Mouse (Mus musculus): ENCODE data around the gene Dnase1l3. TPM values are rescaled to one million over a fixed set of nuclear protein-coding genes. Genes with fewer than 3 reads are reported as not detected.

Dnase1l3 gene
- polyA plus RNA-seq, 1 experiment from 2014 or later, result 0.14 TPM

DNA sequence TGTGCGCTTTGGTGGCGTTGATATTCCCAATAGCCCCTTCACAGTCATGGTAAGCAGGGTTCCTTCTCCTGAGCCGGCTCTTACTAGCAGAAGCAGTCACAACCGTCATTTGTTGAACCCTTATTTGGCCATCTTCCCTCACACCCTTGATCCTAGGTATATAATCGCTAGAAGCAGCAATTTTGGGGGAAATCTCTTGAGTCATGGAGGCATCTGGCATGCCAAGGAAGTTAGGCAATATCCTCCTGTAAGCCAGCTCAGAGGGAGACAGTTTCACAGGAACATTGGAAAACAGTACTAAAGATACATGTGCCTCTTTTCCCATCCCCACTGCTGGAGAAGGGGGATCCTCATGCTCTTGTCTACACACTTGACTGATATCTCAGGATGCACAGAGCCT is 75.1 kb downstream of the Dnase1l3 start:
- H3K4me1 ChIP-seq (ENCODE audit: control insufficient read depth, insufficient read depth, low read length), result no peaks in the 10 kb centered on the region
- H3K36me3 ChIP-seq (ENCODE audit: control insufficient read depth, insufficient read depth, low read length), result peaks cover 59% of the 10 kb centered on the region
- H3K27me3 ChIP-seq (ENCODE audit: control insufficient read depth, insufficient read depth, low read length), result no peaks in the 10 kb centered on the region
- no peak overlapping the region for H3K4me3 ChIP-seq (ENCODE audit: low read length)
- H3K27ac ChIP-seq (ENCODE audit: low read depth, low read length), result no peak overlapping the region
- no peaks in the 10 kb centered on the region for H3K9me3 ChIP-seq (ENCODE audit: control insufficient read depth, low read length)
- ATAC-seq (ENCODE audit: low FRiP score, low TSS enrichment), result no peak
- H3K4me2 ChIP-seq (replicated peaks; ENCODE audit: low read depth, low read length), result no peak overlapping the region
- 91% methylated on average over 5 of the region's 5 CpGs for WGBS
- H3K9ac ChIP-seq (ENCODE audit: low read depth, low read length), result no peak overlapping the region

DNA sequence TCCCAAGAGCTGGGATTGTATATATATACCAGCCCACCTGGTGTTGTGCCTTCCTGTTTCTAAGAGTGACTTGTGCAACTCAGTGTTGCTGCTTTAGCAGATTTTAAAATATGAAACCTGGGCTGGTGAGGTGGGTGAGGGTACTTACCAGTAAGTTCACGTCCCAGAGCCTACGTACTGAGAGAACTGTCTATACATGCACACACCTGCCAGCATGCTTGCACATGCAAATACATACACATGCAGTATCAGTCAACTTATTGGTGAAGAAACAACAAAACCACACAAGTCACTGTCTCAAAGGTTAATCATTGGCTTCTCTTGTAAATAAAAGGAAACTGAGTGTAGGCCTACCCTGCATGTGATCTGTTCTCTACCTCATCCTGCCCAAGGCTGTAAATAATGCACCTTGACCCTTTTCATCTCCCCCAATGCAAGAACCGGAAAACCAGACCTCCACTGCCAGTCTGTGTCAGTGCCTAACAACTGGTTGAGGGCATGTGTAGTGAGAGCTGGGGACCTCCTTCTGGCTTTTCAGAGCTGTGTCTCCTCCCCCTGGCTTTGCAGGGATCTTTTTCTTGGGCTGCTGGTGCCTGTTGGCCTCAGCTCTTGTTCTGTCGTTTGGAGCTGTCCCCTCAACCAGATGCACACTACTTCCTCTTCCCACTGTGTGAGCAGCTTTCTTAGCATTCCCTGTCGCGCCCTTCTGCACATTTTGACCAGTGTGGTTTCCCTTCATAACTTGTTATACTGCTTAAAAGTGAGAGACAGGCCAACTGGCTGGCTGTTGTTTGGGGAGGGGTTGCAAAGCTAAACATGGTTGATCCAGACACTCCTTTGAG is 76.0 kb downstream of the Dnase1l3 start:
- Histone ChIP-seq H3K9ac (ENCODE audit: low read depth, low read length) (no peak overlapping the region), H3K27ac (ENCODE audit: low read depth, low read length) (no peak overlapping the region), H3K4me1 (ENCODE audit: control insufficient read depth, insufficient read depth, low read length) (no peaks in the 10 kb centered on the region), H3K27me3 (ENCODE audit: control insufficient read depth, insufficient read depth, low read length) (no peaks in the 10 kb centered on the region), H3K4me3 (ENCODE audit: low read length) (no peak overlapping the region), H3K36me3 (ENCODE audit: control insufficient read depth, insufficient read depth, low read length) (peaks cover 58% of the 10 kb centered on the region), H3K9me3 (ENCODE audit: control insufficient read depth, low read length) (no peaks in the 10 kb centered on the region), H3K4me2 (replicated peaks; ENCODE audit: low read depth, low read length) (no peak overlapping the region)
- ATAC-seq (ENCODE audit: low FRiP score, low TSS enrichment), result no peak
- 74% methylated on average over 6 of the region's 6 CpGs for WGBS

Other genes starting within 250 kb of the Dnase1l3 start
- gene Gm26661, start 203.0 kb downstream of the Dnase1l3 start, polyA plus RNA-seq (2014; fragmentation: Nextera tagmentation; extraction: Ambion mirVana), result not detected in 2 replicates
- 12.7 and 25.7 TPM in 2 replicates for gene Flnb, start 176.6 kb downstream of the Dnase1l3 start, polyA plus RNA-seq (2014; fragmentation: Nextera tagmentation; extraction: Ambion mirVana)
- gene Gm45521, start 37.3 kb downstream of the Dnase1l3 start, polyA plus RNA-seq (2014; fragmentation: Nextera tagmentation; extraction: Ambion mirVana), result not detected in 2 replicates
- 25.4 and 25.7 TPM in 2 replicates for gene Abhd6, start 8.3 kb upstream of the Dnase1l3 start, polyA plus RNA-seq (2014; fragmentation: Nextera tagmentation; extraction: Ambion mirVana)
- 48.7 and 71.6 TPM in 2 replicates for gene Rpp14, start 85.8 kb upstream of the Dnase1l3 start, polyA plus RNA-seq (2014; fragmentation: Nextera tagmentation; extraction: Ambion mirVana)
- 25.2 and 32.2 TPM in 2 replicates for gene Pxk, start 103.6 kb upstream of the Dnase1l3 start, polyA plus RNA-seq (2014; fragmentation: Nextera tagmentation; extraction: Ambion mirVana)
- 231 and 247 TPM in 2 replicates for gene Pdhb, start 178.5 kb upstream of the Dnase1l3 start, polyA plus RNA-seq (2014; fragmentation: Nextera tagmentation; extraction: Ambion mirVana)
- gene Kctd6, start 219.6 kb upstream of the Dnase1l3 start, polyA plus RNA-seq (2014; fragmentation: Nextera tagmentation; extraction: Ambion mirVana), result 9.1 and 10.4 TPM in 2 replicates

Measured in kidney, embryonic 14.5 days (tissue).